ENCODE assay signal across 30 mouse cellular contexts in genomic region chr1:93035981-93036380, GRCm38 (mm10). TPM values are rescaled to one million over a fixed set of nuclear protein-coding genes. Genes with fewer than 3 reads are reported as not detected.
"Had no signal": no experiment of that assay in that cellular context is flagged by ENCODE, and none has a peak within 500 bp of the region (broad histone marks: within the 10 kb centered on the region; RNA-seq: fewer than 3 reads in every experiment).

No protein-coding gene starts in this region.

- H3K27me3 ChIP-seq: liver, embryonic 13.5 days; neural tube, embryonic 13.5 days; stomach, embryonic 15.5 days had no signal

- DNase-seq: kidney, postnatal 10 days; kidney, postnatal 36 days; layer of hippocampus, postnatal 36 days; liver, embryonic 13.5 days; lung, adult 2 months; lung, postnatal 14 days; lung, postnatal 4 days; midbrain, embryonic 14.5 days; retina, postnatal 1 day; right cerebral cortex, postnatal 25 days; spleen, adult 18-20 months; thymus, postnatal 25 days had no signal

- H3K4me3 ChIP-seq: left cerebral cortex, adult 2 months; liver, embryonic 13.5 days; myocyte; neural tube, embryonic 13.5 days; stomach, embryonic 15.5 days had no signal

- H3K9ac ChIP-seq: liver, embryonic 13.5 days; neural tube, embryonic 13.5 days; stomach, embryonic 15.5 days had no signal

- H3K9me3 ChIP-seq: liver, embryonic 13.5 days; neural tube, embryonic 13.5 days; stomach, embryonic 15.5 days had no signal

- H3K27ac ChIP-seq: left cerebral cortex, adult 2 months; liver, embryonic 13.5 days; neural tube, embryonic 13.5 days; stomach, embryonic 15.5 days had no signal

- H3K4me1 ChIP-seq: neural tube, embryonic 13.5 days; stomach, embryonic 15.5 days had no signal

- H3K36me3 ChIP-seq: liver, embryonic 13.5 days; stomach, embryonic 15.5 days had no signal

- H3K4me2 ChIP-seq: liver, embryonic 13.5 days; midbrain, embryonic 11.5 days; neural tube, embryonic 13.5 days; stomach, embryonic 15.5 days had no signal

RNA-seq across cellular contexts. Expression of gene Aqp12, which starts 29.8 kb away (rescaled TPM):
- total RNA-seq: layer of hippocampus, adult 8-10 months; layer of hippocampus, postnatal 10 days; layer of hippocampus, postnatal 36 days; left cerebral cortex, adult 2 months; left cerebral cortex, postnatal 10 days; left cerebral cortex, postnatal 36 days; megakaryocyte progenitor cell, adult 5-6 weeks; megakaryocyte-erythroid progenitor cell, adult 5-6 weeks; monocyte, adult 5-6 weeks; neutrophil, adult 5-6 weeks had no signal
- polyA plus RNA-seq: limb, embryonic 11.5 days; limb, embryonic 14.5 days; liver, adult 2 months; liver, embryonic 13.5 days; lung, adult 2 months; lung, embryonic 16.5 days; midbrain, embryonic 11.5 days; midbrain, embryonic 14.5 days; myocyte; neural tube, embryonic 13.5 days; thymus, postnatal 0 days had no signal
